Mouse (Mus musculus) 416B (cell line): Measurements from ENCODE around the gene Ccdc157.
"Not testable (repeated sequence)": the region's sequence is repeated elsewhere in the genome, so short reads cannot be mapped to it uniquely, and the experiment has no call there.

Source experiments
- DNase-seq: peaks from one replicate; pipeline ENCODE4 v3.0.0; 2011; ENCODE audit warnings: low read depth

Ccdc157 gene

DNA sequence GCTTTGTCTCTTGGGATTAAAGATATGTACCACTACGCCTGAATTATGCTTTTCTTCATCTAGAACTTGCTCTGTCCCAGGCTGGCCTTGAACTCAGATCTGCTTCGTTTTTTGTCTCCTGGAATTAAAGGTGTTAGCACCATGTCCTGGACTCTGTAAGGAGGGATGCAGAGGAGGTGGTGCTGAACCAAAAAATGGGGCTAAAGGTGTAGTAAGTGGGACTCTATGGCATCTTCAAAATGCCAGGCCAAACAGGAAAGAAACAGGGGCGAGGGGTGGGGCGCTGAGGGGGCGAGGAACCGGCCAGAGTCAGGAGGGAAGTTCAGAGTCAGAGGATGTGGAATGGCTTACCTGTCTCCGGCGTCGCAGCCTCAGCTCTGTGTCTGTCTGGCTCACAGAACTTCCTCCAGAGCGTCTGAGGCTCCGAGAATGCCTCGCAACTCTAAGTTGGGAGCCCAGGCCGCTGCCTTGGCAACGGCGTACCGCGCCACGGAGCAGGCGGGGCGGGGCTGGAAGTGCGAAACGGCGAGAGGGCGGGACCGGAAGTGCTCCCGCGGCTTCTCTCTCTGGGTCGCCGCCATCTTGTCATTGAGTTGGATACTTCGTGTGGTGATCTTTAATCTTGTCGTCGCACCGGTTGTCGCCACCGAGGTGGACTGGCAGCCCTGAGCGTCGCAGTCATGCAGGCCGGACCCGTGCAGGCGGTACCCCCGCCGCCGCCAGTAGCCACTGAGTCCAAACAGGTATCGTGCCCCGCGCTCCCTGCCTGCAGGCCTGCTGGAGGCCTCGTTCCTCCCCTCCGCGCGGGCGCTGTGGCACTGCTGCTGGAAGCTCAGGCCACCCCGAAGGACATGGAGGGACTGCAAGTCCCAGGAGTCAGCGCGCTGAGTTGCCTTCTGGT, at the start of gene Ccdc157, which contains the start of gene Sf3a1:
Gene Ccdc157 (minus strand): TSS at position 486 of the 901 bp plus-strand sequence.
Gene Sf3a1 (plus strand): TSS at position 543 of the 901 bp plus-strand sequence.
- DNase-seq: peak; percentile 88

DNA sequence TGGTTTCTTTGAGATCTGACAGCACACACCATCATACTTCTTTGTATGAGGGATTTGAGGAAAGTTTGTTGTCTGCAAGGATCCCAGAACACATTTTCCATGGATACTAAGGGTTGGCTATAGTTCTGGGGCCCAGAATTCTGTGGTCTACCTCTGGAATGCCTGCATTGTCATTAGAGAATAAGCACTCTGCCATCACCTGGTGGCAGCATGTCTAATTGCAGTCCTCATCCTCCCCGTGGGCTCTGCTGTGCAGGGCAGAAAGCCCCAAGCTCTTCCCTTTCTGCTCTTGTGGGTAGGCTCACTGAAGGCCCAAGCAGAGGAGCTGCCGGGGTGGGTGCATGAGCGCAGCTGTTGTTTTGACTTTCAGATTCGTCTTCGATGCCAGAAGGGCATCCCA, 49.5 kb upstream of the Ccdc157 start:
- no peak for DNase-seq

DNA sequence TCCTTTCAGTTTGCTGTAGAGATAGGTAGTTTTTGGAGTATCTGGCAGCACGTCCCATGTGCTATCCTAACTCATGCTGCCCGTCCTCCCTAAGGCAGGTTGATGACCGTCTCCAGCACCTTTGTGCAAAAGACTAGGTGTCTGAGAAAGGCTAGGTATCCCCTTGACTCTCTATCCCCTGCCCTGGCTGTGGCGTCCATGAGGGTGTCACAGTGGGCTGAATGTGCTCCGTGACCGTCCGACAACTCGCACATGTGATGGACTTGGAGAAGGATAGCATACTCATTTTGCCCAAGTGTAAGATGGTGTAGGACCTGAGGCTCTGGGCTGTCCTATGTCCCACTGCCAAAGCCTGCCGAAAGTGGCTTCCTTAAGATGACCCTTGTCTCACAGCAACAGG, 47.6 kb upstream of the Ccdc157 start:
- DNase-seq: no peak

DNA sequence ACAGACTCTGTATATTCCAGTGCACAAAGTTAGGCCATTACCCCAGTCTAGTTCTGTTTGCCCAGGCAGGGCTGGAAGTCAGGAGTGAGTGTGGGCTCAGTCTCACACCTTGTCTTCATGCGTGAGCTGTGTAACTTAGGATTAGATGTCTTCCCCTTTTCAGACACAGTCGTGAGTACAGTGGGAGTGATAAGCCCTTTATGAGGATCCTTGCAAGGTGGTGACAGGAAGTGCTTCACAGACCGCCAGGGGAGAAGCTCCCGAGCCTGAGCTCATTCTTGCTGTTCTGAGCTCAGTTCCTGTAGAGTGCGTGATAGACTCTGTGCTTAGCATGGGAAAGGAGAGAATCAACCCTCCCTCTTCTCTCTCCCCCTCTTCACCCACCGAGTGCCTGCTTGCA, 46.5 kb upstream of the Ccdc157 start:
- DNase-seq: no peak

DNA sequence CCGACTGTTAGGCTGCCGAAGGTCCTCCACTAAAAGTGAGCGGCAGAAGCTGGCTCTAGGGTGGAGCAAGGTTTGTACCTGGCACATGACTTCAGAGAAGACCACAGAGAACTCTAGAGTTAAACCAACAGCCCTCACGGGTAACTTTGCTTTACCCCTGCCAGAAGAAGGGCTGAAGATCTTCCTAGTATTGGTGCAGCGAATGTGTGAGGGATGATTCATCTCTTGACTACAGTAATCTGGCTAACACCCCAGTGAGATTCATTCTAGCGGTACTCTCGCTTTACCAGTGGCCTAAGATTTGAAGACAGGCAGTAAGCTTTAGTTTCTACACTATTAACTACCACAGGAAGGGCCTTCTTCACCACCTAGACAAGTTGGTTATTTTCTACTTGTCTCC, 45.9 kb upstream of the Ccdc157 start:
- DNase-seq: no peak

DNA sequence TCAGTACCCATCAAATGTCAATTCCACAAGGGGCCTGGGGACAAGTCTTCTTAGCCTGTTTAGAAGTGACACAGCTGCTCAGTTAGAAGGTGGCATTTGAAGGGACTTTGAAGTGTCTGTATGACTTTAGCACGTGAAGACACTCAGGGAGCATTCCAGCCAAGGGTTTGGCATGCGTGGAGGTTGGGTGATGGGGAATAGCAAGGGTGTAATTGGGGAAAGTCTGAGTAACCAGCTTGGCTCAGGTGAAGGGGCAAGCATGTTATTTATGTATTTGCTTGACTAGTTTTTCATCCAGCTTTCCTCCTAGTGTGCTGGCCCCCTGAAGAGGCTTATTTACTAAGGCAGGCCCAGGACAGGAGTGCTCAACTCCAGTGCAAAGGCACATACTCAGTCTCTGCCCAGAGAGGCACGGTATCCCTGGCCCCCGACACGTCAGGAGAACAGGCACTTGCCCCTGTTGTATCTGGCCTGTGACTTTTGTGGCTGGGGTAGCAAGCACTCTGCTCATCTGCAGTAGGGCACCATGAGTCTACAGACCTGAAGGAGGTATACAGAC, 45.1 kb upstream of the Ccdc157 start:
- DNase-seq: no peak

DNA sequence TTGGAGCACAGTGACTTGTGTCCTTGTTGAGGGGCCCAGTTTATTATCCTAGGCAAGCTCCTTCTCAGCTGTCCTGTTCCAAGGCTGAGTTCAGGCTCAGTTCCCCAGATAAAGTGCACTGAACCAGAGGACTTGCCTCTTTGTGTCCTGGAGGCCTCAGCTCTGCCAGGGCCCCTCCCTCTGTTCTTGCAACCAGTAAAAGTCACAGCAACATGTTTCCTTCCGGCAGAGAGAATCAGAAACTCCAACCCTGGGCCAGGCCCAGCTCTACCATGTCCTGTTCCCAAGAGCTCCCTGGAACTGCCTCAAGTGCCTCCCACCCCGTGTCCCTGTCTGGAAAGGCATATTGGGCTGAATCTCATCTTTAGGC, 43.6 kb upstream of the Ccdc157 start:
- DNase-seq: no peak

DNA sequence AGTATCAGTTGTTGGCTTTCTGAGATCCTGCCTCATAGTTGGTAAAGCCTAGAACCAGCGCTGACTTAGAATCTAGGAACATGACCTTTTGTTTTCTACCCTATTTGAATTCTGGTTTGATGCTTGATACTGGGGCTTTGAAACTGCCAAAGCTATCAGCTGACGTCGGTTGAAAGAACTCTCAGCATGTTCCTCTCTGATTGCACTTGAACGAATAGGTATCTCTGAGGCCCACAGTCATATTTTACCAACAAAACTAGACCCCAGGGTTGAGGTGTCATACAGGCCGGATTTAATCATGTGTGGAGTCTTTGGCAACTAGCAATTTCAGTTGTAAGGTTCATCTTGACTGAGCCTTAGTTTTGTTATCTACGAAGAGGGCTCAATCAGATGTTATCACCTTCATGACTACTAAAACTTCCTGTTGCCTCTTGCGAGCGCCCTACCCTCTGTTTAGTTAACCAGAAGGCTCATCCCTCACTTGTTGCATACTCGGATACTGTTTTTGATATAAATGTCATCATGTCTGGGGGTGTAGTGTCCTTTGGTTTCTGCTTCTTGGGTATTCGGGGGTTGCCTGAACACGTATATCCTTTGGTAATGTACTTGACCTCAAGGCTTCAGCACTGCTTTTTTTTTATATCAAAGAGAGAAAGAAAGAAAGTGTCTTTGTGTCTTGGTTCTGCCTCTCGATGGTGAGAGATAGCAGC, 43.1 kb upstream of the Ccdc157 start:
- peak; percentile 36 for DNase-seq

DNA sequence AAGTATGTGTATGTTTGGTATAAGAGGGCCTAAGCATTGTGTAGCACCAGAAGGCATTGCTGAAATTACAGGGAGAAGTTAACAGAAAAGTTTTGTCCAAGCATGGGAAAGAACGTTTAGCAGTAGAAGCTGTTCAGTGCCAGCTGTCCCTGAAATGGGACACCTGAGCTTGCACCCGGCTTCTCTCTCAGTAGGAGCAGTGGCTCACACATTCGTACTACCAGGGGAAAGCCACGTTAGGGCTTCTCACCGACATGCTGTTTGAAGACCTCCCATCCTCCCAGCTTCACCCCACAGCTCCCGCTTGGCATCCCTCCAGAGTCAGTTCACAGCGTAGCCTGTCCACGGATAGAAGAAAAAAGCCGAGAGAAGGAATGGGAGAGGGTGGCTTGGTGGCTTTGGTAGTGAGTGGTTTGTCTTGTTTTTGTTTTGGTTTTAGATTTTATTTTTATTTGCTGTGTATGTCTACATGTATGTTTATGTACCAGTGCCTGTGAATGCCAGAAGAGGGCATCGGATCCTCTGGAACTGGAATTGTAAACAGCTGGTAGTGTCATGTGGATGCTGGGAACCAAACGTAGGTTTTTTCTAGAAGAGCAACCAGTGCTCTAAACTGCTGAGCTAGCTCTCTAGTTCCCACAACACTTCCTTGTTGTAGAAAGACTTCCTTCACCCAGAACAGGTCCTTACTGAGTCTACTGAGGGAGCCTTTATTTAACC, 42.0 kb upstream of the Ccdc157 start:
- DNase-seq: no peak

DNA sequence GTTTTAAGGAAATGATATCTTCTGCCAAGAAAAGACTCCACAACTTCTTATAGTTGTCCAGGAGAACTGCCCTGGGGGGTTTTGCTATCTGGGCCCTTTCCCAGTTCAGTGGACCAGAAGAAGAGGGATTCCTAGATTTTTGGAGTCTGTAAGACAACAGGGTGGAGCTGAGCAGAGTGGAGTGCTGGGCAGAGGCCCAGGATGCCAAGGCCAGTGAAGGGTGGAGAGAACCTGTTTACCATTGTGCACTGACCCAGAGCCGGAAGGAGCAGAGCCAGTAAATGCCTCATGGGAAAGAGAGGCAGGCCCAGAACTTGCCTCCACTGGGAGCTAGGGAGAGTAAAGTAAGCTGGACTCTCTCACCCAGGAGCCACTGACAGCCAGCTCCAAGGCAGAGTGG, 37.6 kb upstream of the Ccdc157 start:
- DNase-seq: no peak

DNA sequence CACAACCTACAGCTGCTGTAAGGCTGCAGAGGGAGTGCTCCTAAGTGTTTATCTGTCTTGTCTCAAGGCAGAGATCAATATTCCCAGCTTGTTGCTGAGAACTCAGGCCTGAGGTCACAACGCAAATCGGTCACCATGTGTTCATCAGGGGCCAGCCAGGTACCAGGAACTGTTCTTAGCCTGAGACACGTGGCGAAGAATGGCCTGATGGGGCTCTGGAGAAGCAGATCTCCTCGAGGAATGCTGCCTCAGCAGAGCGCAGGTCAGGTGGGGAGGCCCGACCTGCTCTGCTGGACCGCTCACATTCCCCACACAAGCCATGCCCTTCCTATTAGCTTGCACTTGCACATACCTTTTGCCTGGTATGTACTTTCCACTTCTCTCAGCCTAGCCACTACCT, 36.5 kb upstream of the Ccdc157 start:
- no peak for DNase-seq

DNA sequence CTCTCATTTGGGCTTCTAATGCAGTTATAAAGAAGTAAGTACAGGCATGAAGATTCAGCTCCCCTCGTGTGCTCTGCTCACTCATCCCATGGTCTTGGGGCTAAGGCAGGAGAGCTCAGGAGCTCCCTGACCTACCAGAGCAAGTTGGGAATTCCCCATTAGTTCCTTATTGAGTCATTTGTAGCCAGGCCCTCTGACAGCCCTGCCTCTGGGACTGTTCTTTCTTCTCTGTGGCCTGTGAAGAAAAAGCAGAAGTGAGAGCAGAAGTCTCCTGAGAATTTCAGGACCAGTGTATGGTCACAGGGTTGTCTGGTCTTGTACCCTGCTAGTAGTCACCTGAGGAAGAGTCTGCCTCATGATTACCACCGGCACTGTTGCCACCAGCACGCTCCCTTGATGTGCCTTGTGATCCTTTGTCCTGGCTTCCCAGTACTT, 35.5 kb upstream of the Ccdc157 start:
- peak; percentile 41 for DNase-seq

DNA sequence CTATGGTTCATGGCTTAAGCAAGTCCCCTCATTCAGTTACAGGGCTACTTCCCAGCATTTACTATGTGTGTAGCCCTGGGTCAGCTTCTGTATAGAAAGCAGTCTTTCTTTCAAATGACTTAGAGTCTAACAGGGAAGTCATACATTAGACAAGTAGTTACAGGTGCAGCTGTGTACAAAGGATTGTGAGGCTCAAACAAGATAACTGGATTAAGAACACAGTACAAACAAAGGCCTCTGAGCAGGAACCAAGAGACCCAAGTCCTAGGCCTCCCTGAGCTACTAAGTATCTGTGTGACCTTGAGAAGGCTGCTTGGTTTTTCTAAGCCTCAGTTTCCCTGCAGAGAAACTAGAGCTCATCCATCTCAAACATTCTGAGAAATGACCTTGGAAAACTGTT, 33.3 kb upstream of the Ccdc157 start:
- no peak for DNase-seq

DNA sequence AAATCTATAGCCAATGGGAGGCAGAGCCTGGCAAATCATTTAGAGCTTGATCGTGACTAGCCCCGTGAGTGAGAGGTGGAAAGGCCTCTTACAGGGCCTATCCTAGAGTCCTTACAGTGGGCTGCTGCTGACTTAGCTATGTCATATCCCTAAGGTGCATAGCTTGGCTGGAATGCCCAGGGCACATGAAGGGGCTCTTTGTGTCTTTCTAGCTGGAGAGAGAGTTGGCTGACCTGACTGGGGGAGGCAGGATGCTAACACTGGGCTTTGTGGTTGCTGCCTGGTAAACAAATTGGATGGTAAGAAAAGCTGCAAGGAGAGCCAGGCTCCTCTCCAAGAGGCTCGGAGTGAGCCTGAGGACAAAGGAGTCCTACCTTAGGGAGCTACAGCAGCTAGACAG, 32.7 kb upstream of the Ccdc157 start:
- DNase-seq: no peak

DNA sequence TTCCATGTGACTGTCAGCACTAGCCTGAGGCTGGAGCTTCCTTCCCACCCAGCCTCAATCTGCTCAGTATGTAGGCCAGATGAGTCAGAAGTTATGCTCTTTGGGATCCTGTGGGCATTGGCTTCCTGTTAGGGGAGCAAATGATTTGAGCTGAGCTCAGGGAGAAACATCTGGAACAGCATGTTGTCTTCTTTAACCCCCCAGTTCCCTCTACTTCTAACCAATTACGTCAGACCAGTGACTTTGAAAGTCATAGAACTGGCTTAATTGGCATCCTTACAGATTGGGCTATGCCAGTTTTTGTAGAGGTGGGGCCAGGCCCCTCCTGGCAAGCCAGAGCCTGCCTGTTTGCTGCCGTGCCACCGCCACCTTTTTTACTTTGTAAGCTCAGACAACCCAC, 30.6 kb upstream of the Ccdc157 start:
- no peak for DNase-seq

DNA sequence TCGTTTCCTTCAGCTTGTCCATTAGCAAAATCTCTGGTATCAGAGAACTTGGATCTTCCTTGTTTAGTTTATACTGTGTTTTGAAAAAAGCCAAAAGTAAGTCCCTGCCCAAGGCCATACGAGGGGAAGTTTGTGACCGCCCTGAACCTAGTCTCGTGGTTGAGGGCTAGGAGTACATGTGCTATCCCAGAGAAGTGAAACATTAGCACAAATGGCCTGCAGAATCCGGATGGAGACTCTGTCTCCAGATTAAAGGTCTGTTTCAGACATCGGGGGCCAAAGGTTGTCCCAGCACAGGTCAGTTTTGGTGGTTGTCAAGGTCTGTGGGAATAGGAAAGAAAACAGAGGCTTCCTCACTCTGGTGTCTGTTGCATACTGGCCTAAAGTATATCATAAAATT, 29.1 kb upstream of the Ccdc157 start:
- DNase-seq: no peak

DNA sequence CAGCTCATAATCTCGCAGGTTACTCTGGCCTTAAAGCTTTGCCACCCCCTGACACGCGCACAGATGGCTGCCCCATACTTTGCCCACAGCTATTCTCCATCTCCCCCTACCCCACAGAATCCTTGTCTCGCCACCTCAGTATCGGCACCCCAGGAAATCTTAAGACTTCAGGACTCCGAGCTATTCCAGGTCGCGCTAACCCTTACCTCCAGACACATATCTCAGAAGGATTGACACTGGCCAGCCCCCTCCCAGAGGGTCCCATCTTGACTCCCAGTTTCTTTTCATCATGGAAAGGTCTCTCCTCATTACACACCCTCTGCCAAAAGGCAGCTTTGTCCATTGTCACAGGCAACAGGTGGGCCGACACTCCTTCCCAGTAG, 27.2 kb upstream of the Ccdc157 start:
- DNase-seq: no peak

DNA sequence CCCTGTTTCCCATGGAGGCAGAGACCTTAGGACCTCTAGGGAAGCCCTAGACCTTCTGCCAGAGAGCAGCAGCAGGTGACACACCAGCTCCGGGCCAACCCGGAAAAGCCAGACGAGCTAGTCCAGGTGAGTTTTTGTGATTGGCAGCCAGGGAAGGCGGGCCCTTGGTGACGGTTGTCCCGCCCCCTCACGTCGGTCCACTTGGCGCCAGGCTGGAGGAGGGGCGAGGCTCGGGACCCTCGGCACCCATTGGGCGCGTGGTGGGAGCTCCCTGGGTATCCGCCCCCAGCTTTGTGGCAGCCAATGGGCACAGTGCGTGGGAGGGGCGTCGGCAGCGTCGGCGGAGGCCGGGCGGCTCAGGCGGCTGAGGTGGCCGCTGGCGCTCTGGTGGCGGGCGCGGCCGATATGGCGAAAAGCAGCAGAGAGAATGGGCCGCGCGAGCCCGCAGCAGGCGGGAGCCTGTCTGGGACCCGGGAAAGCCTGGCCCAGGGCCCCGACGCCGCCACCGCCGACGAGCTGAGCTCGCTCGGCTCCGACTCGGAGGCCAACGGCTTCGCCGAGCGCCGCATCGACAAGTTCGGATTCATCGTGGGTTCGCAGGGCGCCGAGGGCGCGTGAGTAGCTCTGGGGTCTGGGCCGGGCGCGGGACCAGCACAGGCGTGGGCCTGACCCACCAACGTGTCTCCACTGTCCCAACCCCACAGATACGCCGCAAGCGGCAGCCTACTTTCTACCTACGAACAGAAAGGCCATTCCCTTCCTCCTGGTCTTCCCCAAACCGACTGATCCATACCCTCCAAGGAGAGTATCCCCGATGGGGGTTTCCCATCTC, 26.6 kb upstream of the Ccdc157 start, which contains the start of gene Tbc1d10a:
Gene Tbc1d10a (plus strand): TSS at position 304 of the 832 bp plus-strand sequence.
- peak; percentile 95 for DNase-seq

DNA sequence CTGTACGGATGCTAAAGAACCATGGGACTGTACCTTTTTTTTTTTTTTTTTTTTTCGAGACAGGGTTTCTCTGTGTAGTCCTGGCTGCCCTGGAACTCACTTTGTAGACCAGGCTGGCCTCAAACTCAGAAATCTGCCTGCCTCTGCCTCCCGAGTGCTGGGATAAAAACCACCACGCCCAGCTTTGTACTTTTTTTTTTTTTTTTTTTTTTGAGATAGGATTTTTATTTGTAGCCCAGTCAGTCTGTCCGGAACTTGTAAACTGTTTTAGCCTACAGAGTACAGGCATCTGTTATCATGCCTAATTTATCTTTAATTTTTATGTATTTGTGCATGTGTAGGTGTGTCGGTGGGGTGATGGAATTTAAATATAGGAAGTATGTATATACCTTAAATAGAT, 25.4 kb upstream of the Ccdc157 start:
- not testable (repeated sequence) for DNase-seq

DNA sequence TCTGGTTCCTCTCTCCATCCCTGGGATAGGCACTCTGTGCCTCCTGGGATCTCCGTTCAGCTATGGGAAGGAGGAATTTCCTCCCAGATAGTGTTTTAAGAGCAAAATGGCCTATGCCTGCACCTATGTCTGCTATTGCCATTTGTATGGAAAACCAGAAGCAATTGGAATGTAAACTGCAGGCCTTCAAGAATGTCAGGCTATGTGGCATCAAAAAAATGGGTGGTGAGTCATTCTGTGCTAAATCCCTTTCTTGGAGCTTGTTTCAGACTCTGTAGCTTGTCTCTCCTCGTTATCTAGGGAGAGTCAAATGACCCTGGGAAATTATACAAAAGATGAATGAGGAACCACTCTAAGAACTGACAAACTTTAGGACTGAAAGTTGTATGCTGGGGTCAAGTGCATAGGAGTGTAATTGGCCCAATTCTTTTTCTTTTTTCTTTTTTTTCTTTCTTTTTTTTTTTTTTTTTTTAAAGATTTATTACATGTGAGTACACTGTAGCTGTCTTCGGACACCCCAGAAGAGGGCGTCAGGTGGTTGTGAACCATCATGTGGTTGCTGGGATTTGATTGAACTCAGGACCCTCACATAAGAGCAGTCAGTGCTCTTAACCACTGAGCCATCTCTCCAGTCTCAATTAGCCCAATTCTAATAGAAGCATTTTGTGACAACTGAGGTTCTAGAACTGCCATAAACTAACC, 24.3 kb upstream of the Ccdc157 start:
- DNase-seq: peak; percentile 17

DNA sequence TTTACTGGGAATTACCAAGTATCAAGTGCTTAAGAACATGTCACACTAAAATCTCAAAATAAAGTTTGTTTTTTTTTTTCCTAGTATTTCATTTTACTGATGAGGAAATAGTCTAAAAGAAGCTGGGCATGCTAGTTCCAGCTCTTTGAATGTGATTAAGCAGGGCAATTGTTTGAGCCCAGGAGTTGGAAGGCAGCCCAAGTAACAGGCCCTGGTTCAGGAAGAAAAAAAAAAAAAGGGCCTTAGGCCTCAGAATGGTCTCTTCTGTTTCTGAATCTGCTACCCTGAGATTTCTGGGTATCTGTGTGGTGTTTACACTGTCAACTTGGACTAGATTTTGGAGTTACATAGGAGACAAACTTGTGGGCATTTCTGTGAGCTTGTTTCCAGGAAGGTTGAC, 23.4 kb upstream of the Ccdc157 start:
- DNase-seq: no peak
